Mouse (Mus musculus): Measurements from ENCODE around the gene Scnn1g.

Scnn1g gene

DNA sequence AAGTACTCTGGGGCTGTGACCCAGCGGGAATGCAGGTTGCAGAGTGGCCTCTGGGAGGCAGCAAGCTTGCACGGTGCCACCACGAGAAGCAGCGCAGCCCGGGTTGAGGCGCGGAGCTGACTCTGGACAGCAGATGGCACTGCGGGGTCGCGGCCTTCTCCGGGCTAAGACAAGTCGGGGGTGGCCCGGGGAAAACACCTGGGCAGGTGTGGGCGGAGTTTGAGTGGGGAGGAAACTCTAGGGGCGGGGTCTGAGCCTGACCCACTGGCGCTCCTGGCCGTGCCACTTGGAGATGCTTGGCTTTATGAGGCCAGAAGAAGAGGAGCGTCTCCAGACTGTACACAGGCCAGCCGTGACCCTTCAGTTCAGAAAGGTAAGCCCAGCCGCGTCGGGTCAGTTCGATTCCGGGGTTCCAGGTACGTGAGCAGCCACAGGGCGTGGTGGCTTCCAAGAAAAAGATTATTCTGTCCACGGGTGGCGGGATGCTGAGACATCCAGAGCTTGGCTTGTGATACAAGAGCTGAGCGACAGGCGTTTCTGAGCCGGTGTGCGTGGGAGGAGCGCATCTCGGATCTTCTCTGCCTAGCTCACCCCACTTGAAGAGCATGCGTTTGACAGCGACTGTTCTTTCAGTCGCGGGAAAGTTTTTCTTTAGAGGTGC is at the start of gene Scnn1g:
Scnn1g (plus strand) TSS at position 309 of the 661 bp plus-strand sequence.
- DNase-seq = peak; percentile 82 to 84

DNA sequence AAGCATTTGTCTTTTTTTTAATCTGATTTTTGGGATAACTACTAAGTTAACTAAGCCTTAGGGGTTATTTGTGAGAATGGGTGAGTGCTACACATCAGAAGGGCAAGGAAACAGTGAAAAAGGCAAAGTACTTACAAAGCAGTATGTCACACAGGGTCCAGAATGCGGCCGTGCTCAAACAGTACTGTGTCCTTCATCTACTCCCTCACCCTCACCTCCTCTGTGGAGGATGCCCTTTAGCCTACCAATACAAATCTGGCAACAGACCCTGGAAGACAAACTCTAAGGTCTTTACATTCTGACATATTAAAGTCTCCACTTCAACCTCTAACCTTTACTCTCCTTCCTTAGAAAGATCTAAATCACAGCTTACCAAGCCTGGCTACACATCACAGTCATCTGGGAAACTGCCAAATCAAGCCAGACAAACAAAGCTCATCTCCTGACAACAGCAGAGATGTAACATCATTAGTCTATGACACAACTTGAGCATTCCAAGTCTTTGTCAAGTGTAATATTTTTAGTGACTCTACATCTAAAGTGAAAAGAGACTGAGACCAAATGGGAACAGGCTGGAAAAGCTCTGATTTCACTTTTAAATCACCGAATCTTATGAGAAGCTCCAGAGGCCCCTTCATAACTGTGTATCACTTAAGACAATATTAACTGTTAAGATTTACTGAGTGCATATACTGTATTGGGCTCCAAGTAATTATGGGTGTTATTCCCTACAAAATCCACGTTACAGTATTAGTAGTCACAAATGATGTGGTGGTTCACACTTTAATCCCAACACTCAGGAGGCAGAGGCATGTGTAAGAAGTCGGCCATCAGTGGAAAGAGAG is 48.9 kb upstream of the Scnn1g start:
- DNase-seq = no peak

DNA sequence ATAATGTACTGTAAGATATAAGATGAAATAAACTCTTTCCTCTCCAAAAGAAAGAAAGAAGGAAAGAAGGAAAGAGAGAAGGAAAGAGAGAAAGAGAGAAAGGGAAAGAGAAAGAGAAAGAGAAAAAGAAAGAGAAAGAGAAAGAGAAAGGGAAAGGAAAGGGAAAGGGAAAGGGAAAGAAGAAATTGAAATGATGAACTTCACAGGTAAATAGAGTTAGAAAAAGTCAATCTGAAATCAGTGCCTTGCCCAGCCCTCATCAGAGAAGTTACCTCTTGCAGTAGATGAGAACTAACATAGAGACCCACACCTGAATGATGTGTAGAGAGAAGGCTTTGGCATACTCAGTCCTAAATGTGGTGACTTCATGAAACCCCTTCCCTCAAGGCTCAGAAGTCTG is 44.9 kb upstream of the Scnn1g start:
- DNase-seq = no peak

DNA sequence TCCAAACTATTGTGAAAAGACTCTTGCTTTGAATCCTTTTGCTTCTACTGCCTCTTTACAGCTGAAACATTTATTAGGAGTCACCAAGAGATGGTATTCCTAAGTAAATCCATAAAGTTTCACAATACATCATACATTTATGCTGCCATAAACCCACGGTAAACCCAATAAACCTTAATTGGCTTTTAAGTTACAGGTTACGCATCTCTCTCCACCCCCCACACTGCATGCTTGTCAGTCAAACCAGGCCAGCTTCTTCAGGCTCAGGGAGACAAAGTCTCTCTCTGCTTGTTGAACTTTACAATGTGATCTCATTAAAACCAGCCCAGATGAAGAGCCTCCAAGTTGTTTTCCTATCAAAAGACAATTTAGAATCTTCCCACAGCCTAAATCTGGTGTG is 42.5 kb upstream of the Scnn1g start:
- DNase-seq = no peak

DNA sequence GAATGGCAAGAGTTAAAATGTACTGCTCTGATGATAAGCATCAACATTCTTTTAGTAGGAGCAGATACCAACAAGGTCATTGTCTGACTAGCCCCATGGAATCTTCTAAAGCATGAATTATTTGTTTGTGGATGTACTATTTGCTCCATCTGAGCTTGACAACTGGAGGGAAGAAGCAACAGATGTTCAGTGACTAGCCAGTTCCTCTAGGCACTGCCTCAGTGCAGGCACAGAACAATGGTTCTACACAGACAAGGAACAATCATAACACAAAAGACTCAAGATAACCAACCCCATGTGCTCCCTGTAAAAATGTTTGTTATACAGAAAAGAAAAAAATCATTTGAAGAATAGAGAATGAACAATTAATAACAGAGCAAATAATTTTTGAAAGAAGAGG is 37.1 kb upstream of the Scnn1g start:
- no peak for DNase-seq

DNA sequence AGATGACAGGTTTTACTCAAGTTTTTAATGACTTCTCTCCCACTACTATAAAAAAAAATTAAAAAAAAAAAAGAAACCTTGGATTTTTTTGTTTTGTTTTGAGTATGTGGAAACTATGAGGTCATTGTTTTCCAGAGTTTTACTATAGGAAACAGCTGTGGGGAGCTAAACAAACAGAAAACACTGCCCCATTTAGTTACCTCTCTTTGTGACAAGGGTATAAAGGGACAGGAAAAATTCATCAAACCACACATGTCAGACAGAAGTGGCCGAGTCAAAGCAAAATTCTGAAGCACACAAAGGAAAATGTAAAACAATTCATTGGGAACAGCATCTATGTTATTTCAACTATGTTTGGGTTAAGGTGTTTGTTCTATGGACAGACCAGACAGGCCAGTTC is 36.7 kb upstream of the Scnn1g start:
- DNase-seq = no peak

DNA sequence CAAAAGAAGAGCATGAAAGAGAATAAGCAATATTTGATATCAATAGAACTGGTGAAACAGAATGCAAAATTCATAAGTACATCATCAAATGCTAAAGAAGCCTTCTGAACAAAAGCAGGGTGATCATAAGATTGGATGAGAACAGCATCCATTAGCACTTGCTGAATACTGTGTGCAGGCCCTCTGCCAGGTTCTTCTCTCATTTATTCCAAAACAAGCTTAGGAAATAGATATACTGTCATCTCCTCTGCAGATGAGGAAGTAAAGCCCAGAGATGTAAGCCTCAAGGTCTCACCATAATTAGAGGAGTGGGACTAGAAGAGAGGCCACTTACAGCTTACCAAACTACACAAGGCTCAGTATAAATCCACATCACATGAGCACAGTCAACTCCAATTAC is 35.1 kb upstream of the Scnn1g start:
- DNase-seq = no peak

DNA sequence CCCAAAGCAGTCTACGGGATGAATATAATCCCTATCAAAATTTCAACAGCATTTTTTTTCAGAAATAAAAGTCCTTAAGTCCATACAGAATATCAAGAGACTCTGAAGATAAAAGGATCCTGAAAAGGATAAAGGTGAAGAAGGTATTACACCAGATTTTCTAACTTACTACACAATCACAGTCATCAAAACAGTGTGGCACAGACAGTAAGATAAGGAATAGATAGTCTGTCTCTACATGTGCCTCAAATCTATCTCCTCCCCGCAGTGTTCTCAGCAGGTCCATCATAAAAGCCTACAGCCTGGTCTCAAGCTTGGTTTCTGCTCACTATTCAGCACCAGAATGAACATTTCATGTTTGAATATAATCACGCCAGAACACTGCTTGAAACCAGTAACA is 33.8 kb upstream of the Scnn1g start:
- no peak for DNase-seq

DNA sequence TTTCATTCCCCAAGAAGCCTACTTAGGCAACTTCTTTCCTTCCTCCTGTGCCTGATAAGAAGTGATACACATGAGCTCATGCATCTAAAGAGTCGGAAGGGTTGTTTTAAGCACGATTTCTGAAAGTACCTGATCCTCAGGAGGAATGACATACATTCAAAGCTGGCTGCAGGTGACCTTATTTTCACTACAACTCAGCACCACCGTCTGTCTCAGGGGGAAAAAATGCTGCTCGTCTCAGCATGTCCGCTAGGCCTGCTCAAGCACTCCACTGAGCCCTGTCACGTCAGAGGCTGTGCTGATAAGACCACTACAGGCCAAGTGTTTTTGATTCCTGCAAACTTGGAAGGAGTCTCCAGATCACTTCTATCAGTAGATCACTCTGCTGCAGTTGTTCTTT is 32.3 kb upstream of the Scnn1g start:
- no peak for DNase-seq

DNA sequence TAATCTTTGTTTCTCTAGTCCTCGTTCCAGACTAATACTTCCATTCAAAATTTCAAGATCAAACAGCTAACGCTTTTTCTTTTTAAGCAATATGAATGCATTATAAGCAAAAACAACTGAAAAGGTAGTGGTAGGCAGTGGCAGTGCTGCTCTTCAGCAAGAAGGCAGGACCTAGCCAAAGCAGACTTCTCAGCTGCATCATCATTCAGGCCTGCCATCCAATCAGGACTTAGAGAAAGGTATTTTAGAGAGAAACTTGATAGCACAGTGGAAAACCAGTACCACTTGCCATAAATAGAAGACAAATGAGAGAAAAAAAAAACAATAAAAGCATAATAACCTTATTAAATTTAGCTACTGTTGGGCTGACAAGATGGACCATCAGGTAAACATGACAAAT is 29.2 kb upstream of the Scnn1g start:
- no peak for DNase-seq

DNA sequence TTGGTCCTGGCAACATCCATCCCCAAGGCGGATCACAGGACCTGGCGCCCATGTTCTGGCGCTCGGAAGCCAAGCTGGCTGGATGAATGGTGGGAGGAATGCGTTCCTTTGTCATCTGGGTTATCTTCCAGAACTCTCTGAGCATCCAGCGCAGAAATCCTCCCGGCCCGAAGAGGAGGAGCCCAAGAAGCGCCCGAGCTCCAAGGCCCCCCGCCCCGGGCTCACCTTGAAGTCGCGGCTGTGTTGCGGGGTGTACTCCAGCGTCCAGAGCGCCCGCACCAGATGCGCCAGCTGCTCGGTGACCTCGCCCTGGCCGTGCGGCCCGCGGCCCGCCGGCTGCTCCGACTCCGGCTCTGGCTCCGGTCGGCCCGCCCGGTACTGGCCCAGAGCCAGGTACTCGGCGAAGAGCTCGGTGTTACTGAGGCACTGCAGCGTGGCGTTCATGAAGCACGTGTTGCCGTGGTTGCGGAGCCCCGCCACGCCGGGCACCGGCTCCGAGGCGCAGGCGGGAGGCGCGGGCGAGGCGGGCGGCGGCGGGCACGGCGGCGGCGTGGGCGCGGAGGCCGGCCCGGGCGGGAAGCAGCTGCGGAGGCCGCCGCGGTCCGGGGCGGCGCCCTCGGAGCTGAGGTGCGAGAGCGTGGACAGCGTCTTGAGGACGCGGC is 27.7 kb upstream of the Scnn1g start:
- DNase-seq = peak; percentile 35 to 51

DNA sequence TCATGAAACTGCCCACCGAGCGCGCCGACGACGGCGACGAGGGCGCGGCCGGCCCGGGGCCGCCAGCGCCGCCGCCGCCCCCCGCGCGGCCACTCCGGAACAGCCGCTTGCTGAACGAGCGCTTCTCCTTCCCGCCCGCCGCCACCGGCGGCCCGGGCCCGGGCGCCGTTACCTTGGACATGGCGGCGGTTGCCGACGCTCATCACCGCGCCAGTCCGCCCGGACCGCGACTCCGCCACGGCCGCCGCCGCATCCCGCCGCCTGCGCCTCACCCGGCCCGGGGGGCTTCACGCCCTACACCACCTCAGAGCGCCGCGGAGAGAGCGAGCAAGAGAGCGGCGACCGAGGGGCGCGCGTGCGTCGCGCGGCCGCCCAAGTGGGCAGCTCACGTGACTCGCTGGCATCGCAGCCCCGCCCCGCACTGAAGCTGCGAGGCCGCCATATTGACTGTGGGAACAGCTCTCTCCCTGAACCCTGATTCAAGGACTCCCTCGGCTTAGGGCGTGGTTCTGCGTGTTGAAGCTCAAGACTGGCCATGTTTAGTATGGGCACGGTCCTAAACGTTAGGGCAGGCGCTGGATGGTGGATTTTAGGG is 27.1 kb upstream of the Scnn1g start, which contains the start of gene Usp31:
Usp31 (minus strand) TSS at position 181 of the 595 bp plus-strand sequence.
- peak; percentile 92 to 93 for DNase-seq

DNA sequence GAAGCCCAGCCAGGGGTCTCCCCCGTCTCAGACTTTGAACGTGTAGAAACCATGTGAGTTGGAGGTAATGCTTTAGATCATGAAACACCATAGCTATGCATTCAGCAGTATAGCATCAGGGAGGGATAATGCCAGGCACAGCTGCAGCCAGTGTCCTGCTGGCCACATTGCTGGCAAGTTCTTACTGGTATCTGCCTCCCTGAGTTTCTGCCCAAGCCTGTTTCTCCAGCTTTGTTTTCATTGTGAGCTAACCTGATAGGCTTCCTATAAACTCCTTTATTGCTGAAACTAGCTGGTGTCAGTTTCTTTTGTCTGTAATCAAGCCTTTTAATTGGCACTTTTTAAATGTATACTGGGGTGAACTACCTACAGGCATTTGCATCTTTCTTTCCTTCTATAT is 23.1 kb upstream of the Scnn1g start:
- no peak for DNase-seq

DNA sequence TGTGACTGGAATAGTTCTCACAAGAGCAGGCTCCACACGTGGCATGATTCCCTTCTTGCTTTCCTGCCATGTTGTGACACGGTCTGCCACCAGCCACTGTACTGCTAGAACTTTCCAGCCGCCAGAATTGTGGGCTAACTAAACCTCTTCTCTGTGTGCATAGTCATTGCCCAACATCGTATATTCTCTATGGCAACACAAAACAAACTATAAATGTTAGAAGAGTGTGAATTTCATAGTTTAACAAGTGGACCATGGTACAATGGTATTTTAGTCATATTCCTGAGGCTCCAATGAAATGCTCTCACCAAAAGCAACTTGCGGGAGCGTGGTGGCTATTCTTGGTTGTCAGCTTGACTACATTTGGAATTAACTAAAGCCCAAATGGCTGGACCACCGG is 17.2 kb upstream of the Scnn1g start:
- no peak for DNase-seq

DNA sequence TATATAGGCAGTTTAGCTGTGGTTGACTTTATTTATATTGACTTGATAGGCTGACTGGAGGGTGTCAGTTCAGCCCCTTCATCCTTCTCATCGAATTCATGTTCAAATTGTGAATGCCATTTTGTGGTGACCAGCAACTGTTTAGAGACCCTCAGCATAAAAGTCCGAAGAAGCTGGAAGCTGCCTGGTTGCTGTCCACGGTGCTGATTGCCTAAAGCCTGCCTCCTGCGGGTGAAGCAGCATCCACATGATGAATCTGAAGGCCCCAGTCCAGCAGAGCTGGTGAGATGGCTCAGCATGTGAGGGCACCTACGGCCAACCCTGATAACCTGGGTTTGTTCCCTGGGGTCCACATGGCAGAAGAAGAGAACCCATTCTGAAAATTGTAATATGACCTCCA is 4.1 kb upstream of the Scnn1g start:
- peak; percentile 28 to 35 for DNase-seq

DNA sequence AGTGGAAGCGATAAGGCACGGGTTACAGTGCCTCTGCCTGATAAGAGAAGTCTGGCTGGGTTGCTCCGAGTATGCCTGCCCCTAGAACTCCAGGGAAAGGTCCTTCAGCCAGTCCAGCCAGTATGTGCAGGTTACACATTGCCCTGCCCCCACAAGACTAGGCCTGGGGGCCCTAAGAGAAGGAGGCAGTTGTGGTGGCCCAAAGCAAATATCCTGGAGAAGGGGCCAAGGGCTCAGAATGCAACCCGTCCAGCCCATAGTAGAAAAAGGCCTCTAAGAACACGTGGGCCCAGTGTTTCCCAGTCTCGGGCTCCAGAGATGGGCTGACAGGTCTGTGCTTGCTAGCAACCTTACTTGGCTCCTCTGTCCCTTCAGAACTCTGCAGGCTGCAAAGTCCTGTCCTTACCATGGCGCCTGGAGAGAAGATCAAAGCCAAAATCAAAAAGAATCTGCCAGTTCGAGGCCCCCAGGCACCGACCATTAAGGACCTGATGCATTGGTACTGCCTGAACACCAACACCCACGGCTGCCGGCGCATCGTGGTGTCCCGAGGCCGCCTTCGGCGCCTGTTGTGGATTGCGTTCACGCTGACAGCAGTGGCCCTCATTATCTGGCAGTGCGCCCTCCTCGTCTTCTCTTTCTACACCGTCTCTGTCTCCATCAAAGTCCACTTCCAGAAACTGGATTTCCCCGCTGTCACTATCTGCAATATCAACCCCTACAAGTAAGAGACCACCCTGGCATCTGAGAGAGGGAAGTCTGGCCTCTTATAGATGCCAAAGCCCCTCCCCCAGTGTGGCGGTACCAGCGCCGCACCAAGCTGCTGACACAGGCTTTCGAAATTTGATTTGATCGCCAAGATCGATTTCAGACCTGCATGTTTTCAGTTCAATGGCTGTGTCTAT is 3.5 kb downstream of the Scnn1g start:
- DNase-seq = no peak

DNA sequence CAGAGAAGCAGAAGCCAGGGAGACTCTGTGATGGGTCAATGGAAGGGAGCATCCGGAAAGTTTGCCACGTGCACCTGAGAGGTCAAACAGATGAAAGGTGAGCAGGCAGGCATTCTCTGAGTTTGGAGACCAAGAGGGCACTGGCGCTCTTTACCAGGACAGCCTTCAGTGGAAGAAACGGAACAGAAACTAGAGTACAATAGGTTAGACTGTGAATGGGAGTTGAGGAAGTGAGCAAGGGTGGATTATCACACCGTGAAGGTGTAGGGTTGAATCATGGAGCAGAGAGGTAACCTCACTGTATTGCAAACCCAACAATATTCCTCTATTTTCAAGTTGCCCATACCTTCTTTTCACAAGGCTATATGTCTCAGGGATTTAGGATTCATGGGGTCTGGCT is 16.0 kb downstream of the Scnn1g start:
- DNase-seq = no peak

DNA sequence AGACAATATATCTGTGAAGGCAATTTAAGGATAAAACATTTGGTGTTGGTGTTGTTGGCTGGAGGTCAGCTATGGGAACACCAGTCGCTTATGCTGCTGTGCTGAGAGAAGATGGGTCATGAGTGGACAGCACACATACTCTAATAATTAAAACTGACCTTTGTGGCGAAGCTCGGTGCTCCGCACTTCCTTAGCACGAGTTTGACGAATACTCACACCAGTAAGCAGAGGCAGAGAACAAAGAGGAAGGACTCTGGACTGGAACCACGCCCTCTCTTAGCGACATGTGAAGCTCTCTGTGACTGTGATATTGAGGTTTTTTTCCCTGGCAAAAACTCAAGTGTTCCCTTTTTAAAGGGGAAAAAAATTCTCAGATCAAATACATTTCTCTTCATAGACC is 20.5 kb downstream of the Scnn1g start:
- DNase-seq = no peak

DNA sequence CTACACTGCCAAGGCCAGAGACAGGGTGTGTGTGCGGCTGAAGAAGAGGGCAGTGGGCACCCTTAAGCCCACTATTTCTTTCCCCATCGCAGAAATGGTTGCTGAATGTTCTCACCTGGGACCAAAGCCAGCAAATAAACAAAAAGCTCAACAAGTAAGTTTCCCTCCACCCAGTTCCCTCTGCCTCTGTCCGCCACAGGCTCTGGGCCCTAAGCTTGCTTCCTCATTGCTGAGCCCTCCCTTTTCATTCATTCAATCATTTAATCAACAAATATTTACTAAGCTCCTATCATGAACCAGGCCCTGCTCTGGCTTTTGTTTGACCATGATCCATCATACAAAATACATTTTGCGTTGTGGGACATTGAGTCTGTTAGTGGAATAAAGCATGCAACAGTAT is 29.0 kb downstream of the Scnn1g start:
- DNase-seq = no peak

DNA sequence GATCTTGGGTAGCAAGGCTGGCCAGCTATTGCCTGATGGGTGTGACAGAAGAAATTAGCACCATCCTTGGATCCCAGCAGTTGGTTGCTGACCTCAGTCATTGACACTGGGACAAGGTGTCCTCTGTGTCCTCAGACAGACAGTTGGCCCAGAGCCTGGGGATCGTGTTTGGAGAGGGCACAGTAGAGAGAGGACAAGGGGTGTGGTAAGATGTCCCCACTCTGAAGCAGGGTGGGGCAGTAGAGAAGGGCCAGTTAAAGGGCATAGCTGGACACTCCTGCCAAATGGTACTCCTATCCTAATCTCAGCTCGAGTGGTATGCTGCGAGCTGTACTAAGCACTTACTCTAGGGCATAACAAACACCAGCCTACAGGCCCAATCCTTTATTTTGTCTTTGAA is 33.6 kb downstream of the Scnn1g start:
- DNase-seq = no peak

DNA sequence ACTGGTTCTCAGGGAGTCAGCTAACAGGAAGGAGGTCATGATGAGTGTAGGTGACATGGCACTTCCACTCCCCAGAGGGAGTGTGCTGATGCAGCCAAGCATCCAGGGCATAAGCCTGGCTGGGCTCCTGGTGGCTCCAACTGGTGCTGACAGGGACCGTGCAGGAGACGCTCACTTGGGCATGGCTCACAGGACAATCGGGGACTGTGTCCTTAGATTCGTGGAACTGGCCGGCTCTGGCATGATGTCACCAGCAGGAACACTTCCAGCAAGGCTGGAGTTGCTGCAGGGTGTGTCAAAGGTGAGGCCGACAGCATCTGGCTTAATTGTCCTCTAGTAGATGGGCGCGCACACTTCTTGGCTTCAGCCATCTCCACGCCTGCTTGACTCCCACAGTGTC is 34.7 kb downstream of the Scnn1g start:
- DNase-seq = no peak

DNA sequence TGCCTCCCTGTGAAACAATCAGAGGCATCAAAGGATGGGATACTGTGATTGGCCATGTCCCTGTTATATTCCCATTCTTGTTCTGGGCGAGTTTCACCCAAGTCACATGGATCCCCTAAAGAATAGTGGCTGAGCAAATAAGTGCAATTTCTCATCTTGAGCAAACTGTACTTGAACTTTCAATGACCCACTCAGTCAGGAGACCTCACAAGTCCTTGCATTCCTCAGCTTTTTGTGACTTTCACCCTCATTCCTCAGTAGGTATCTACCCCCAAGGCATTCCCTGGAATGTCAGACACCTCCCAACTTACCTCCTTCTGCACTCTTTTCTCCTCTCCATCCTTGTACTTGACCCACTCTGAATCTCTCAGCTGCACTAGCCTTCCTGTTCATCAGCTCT is 44.3 kb downstream of the Scnn1g start:
- DNase-seq = no peak

DNA sequence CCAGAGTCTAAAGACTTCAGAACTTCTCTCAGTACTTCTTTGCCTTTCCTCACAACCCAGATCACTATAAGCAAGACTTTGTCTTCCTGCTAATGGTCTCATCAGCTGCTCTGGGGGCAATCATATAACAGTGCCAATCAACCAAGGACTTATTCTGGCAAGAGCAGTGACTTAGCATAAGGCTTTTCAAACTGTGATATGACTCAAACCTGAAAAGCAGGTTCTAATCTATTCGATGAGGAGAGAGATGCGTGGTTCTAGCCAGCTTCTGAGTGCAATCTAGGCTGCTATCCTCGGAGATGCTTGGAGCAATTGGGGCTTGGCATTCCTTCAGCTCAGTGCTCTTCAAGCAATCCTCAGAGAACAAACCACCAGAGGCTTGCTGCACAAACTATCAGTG is 44.7 kb downstream of the Scnn1g start:
- no peak for DNase-seq
